Mouse (Mus musculus) ovary, postnatal 36 days (tissue): ENCODE results near the gene Phldb2.

Source experiments
- DNase-seq: peaks from one replicate; pipeline ENCODE4 v3.0.0; 2022; ENCODE audit warnings: low spot score, mixed read lengths

The Phldb2 gene

DNA sequence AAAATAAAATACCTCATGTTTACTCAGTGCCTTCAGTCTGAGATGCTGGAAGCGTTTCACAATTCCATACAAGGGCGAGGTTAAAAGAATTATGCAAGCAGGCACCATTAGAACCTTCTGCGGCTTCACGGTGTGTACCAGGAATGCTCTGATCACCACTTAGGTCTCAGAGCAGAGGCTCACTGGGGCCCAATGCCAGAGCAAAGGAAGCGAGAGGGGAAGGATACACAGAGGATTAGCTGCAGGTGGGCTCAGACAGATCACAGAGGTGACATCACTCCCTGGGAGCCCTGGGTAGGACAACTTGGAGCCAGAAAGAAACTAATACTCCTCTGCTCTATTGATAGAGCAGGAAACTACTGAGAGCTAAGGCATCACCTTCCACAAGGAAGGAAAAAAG lies 162.1 kb downstream of the Phldb2 start:
- no peak for DNase-seq

DNA sequence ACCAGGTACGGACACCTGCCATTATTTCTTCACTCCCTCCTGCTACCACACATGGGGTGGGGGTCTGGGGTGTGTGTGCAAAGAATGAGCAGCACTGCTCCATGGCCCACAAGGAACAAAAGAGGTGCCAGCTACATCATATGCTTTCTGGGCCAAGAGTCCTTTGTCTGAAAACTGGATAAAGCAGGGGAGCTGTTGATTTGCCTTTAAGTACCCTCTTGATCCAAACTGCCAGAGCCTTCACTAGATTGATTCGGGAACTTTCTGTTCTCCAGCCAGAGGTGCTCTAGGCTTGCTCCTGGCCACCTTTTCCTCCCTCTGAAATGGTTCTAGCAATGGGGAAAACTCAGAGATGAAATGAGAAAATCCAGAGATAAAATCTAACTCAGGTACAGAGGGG lies 164.1 kb downstream of the Phldb2 start:
- no peak for DNase-seq

DNA sequence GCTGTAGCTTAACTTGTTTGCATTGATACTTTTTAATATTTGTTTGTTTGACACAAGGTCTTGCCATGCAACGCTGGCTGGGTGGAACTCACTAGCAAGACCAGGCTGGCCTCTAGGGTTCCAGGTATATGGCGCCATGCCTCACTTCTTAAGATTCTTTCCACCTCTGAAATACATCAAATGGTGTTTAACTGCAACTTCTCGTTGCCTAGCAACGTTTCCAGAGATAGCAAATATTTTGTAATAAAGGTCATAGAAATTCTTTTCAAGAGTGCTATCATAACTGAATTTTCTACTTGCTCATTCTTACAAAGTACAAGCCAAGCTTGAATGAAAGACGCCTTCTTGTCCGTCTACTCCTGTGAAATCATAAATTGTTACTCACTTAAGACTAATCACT lies 165.7 kb downstream of the Phldb2 start:
- DNase-seq: no peak

DNA sequence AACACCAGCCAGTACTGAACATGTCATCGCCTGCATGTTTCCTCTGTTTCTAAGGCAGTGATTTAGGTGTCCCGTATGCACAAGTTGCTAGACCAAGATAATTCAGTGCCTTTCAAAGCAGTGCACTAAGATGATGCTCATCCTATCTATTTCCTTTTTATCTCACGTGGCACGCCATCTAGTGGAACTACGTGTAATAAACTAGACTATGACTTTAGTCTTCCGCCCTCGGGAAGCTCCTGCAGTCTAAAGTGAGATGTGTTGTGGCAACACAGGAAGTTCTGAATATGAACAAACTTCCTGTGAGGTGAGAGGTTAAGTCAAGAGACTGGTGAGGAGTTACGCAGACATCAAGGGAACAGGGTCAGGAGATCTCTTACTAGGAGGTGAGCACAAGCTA lies 166.8 kb downstream of the Phldb2 start:
- no peak for DNase-seq

DNA sequence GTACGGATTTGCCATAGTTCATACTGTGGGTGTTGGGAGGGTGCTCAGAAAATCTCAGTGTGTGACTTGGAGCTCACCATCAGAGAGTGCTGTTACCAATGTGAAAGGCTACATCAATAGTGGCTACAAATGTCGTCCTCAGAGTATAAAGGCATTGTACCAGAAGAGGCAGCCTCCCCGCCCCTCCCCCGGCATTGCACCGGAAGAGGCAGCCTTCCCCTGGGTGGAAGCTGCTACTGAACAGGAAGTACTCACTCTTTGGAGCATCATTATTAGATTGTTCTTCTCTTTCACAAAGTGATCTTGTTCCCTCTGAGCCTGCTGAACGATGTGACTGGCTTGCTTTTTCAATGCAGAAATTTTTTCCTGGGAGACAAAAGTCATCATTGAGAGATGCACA lies 173.4 kb downstream of the Phldb2 start:
- no peak for DNase-seq

DNA sequence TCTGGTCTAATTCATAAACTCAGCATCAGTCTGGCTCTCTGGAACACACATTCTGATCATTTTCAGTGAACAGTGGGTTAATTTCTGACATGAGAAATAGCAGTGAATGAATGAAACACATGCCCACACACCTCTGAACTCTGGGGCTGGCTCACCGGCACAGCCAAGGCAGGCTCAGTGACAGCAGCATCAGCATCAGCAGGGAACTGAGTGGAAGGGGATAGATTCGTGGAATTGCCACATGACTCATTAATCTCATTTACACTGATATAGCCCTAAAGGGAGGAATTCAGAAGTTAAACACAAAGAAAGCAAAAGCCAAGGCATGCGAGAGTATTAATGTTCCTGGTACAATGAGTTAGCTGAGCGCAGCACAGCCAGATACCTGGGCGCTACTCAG lies 178.6 kb downstream of the Phldb2 start:
- no peak for DNase-seq

DNA sequence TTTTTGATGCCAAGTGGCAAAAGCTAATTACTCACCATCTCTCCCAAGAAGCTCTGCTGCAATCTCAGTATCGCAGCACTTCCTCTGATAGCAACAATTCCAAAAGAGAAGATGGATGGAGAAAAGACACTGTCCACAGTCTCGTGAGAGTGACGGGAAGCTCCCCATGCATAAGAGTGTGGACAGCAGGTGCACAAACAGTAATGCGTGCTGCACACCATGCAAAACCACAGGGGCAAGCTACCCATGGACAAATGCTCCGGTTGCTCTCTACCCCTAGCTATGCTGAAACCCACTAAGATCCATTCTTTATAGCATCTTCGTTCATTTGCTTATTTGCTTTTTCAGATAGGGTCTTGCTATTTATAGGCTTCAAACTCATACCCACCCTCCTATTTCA lies 182.5 kb downstream of the Phldb2 start:
- DNase-seq: no peak

DNA sequence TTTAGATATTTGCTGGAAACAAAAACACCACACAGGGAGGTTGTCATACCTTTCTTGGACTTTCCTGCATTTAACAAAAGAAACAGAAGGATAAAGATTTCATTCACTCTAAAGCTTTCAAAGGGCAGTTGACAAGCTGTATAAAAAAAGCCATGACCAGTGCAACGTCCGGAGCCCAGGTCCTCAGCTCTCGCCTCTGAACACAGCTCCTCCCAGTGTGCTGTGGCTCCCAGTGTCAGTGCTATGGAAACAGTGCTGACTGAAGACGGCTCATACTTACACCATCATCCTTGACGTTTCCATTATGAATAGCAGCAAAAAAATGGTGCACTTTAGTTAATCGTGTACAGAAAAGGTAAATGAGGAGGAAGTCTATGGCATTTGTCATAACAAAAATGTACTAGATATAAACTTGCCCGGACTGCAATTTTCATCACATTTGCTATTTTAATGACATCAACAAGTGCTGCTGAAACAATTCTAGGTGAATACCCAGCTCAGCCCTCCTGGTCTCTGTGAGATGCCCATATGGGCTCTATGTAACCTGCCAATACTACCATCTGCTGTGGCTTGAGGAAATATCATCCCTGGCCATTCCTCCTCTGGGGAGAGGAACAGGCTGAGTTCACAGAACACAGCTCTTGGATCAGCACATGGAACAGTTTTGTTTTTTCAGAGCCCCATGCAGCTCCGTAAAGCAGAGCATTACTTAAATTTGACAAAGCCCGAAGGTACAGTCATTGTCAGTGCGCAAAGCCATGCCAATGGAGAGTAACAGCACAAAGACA lies 185.4 kb downstream of the Phldb2 start:
- DNase-seq: no peak

DNA sequence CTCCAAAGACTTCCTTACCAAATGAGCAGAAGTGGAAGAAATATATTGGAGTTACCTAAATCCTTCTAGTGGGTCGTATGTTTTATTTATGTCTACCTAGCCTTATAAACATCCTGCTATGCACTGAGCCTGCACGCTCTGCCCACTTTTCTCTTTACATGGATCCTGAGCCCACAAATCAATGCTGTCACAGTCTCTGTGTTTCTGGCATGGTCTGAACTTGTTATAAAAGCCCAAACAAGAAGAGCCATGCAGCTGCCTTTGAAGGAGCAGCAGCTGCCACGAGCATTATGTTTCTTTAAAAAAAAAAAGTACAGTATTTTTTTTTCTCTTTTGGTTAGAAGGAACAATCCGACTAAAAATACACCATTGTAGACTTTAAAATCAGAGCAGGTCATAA lies 186.0 kb downstream of the Phldb2 start:
- DNase-seq: no peak

DNA sequence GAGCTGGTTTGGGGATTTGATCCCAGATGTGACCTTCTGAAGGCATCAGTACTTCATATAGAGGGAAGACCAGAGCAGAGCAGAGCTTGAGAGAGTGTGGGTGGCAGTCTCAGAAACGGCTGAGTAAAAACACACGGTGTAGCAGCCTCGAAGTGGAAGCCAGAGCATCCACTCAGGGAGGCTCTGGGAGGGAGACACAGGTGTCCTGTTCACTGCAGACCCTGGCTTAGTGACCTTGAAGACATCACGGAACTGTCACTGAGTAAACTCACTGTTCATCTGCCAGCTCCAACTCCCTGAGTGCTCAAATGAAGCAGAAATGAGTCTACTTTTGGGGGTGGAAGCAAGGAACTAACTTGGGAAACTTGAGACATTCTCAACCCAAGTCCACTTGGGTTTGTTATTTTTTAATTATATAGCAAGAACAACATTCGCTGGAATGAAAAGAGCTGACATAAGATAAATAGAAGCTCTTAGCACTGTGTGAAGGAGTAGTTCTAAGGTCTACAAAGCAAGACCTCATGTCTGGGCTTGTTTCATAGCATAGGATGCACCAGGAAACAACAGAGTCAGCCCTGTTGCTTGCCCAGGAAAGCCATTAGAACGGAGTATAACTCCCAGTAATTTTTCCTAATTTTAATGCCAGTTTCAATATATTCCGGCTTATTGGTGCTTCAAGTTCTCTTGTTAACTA lies 187.4 kb downstream of the Phldb2 start:
- DNase-seq: no peak

DNA sequence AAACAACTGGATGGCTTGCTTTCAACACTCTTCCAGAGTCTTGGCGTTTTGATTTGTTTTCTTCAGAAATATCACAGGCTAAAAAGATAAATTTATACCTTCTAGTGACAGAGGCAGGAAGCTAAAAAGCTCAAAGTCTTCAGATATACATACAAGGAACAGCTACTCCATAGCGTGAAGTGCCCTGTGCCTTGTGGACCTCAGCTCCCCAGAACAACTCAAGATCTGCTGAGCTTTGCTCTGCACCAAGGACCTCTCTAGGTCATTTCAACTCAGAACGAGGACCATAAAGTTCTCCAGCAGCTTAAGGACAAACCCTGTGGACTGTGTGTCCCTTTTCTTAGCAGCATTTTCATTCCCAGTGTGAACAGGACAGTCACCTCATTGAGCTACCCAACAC lies 188.3 kb downstream of the Phldb2 start:
- DNase-seq: no peak

DNA sequence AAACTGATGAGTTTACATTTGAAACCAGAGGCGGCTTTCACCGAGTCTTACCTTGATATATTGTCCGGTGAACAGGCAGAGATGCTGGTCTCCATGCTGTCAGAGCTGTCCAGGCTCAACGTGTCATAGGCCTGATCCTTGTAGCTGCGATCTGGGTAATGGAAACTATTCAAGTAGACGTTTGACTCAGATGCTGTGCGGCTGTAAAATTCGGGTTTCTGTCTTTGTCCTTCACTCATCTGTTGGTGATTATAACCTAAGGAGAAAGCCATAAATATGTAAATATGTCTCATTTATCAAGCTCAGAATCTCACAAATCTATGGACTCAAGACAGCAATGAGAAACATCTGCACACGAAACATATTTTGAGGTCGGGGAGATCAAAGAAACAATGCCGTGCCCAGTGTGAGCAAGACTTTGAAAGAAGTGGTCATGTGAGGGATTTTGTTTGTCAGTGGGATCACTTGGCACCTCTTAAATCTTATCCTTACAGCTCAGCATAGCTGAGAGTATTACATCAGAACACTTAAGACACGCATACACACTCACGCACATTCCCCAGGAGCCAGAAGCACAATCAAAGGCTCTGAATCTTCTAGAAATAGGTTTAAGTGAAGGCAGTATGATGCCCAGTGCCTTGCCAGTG lies 190.4 kb downstream of the Phldb2 start:
- DNase-seq: no peak

DNA sequence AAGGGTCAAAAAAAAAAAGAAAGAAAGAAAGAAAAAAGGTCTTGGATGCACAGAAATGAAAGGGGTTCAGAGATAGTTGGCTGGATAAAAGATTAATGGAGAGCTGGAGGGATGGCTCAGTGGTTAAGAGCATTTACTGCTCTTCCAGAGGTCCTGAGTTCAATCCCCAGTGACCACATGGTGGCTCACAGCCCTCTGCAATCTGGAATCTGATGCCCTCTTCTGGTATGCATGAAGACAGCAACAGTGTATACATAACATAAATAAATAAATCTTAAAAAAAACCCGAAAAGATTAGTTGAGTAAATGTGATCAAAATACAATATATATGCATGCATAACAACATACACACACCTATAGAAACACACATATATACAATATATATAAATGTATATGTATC lies 192.0 kb downstream of the Phldb2 start:
- no peak for DNase-seq

DNA sequence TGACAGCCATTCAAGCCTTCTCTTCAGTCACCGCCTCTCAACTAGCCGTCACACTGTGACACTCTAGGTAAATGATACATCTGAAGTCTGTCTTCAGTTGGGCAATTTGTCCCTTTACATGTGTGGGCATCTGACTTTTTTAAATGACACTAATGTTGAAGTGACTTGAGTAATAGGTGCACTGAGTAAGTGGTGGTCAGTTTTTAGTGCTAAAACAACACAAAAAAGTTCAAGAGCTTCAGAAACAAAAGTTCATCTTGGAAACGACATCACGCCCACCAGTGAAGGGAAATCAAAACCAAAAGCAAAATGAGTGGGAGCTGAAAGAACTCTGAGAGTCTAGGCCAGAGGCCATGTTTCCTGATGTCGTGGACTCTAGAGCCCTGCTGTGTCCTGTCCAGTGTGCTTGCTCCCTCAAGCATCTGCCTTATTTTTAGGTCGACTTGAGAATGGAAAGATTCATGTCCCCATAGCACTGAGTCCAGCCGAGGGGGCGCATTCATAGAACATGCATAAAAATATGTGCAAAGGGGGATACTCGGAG lies 194.6 kb downstream of the Phldb2 start:
- no peak for DNase-seq

DNA sequence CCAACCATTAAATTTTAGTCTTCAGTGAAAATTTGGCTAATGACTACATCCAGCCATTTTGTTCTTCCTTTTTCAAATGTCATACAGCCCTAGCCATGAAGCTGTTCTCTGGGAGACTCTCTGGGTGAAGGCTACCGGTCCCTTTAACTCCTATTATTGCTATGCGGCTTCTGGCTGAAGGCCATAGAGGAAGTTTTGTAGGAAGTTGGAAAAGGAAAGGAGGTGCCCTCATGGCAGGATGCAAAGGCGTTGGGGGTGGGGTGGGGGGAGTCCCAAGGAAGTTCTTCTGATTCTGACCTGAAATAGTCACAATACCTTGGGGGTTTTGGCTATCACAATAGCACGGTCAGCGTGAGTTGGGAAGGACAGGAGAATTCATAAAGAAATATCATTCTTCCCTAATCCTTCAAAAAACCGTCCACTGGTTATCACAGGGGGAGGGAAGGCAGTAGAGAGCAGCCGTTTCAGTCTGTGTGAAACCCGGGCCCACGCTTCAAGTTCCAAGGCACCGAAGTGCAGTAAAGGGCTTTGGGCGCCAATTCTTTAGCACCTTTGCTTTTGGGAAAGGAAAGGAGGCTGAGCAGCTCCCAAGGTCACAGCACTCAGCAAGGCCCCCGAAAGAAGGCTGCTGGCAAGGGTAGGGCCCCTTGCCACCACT lies 195.8 kb downstream of the Phldb2 start:
- DNase-seq: no peak

DNA sequence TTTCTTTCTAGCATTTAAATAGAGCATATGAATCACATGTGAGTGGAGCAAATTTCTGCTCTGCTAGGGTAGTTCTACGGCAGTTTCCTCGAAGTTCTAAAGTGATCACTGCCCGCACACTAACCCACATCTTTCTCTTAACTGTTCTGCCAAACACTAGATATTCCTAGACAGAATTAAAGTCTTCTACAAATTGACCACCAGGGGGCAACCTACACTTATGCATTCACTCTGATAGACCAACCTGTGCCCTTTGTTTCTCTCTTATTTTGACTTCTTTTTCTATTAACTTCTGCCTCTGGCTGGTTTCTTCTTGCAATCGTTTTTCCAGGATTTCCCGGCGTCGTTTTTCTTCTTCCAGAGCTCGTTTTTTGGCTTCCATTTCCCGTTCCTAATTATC lies 196.5 kb downstream of the Phldb2 start:
- DNase-seq: no peak

DNA sequence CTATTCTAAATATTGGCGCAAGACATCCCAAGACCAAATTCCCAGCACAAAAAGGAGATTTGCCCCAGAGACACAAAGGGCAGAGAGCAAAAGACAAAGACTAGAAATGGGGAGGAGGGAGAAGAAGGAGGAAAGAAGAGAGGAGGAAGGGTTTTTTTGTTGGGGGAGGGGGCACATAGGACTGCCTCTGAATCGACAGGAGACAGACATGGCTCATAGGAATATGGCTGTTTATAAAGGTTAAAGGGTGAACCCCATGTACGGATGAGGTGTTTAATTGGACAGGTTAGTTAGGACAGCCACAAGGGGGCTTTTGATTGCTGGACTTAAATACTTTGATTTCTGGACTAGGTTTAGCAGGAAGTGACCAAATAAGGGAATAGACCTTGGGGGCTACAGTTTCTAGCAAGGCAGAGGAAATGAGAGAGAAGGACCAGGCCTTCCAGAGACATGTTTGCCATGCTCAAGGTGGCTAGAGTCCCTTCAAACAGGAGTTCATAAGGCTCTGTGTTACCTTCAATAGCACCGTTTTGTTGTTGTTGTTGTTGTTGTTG lies 209.7 kb downstream of the Phldb2 start:
- DNase-seq: no peak

DNA sequence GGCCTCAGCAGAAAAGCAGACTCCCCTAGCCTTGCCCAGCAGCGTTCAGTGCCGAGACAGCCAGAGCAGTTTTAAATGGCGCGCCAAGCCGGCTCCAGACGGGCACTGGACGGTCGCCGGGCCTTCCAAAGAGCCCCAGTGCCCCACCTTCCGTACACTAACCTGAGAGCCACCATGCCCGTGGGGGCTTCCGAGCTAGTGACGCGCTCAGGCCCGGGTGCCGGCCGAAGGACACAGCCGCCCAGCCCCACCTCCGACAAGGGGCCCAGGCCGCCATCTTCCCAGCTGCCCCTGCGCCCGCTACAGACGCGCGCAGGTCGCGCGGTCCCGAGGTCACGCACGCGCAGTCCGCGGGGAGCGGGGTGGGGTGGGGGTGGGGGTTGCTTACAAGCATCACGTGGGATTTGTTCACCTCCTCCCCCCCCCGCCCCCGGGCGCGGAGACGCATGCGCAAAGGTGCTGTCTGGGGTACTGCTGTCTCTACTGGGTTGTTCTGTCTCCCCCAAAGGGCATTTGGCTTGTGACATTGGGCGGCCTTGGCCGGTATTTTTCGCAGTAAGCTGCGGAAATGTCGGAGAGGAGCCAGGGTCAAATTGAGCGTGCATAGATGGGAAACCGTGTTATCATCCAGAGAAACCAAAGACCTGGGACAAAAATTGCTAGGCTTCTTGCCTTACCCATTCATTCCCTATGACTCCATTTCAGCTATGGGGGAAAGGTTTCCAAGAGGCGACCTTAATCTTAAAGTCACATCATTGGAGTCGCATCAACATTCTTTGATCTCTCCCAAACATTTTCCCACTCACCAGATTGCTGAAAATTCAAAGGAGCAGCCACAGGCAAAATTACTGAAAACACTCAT lies 210.6 kb downstream of the Phldb2 start, which contains the start of gene Abhd10:
Gene Abhd10, minus strand, starts transcription at position 341 of the 862 bp plus-strand sequence.
- DNase-seq: peak; percentile 96

DNA sequence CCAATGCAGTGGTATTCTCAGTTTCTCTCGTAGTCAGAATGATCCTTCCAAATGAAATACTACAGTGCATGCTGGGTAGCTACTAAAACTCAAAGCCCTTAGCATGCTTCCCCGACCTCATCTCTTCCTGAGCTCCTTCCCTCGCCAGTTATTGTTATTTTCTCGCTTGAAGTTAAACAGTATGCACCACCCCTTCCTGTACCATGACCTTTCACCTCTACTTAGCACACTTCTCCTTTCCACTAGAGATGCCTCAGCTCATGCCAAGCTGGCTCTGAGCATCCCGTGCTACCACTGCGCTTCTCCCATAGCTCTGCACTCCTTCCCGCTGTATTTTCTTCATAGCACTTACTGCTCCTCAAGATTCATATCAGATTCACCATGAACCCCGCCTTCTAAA lies 215.5 kb downstream of the Phldb2 start:
- DNase-seq: no peak

DNA sequence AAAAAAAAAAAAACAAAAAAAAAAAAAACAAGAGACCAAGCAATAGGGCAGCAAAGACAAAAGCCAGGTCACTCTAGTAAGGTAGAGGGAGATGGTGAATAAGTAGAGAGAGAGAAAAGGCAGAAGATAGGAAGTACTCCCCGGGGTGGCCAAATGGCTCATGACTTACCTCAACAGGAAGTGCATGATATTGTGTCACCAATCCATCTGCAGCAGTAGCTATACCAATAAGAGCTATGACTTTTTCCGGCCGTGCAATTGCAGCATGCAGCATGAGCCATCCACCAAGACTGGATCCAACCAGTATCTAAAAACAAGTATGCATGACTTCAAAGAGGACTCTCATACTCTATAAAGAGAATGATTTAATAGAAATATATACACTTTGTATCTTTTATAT lies 216.7 kb downstream of the Phldb2 start:
- no peak for DNase-seq

DNA sequence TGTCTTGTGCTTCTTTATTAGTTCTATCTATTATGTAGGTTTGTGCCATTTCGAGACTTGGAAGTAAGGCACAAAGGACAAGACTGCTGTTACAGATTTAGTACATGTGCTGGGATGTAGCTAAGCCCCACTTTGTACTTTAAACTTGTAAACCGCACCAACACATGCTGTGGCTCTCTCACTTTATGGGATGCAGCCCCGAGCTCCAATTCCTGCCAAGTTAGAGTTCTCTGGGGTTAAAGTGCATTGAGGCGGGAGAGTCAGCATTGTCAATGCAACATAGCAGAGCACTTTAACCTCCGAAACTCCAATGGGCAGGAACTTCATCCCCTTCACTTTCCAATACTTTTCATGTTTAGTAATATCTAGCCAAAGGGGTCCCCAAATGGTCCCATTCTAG lies 224.2 kb downstream of the Phldb2 start:
- no peak for DNase-seq
